Mouse (Mus musculus) heart, adult 8-10 months (tissue): Measurements from ENCODE around the gene Gatc. TPM values are rescaled to one million over a fixed set of nuclear protein-coding genes. Genes with fewer than 3 reads are reported as not detected.
A peak's percentile ranks its signal among the peaks of the same experiment; 100 is the strongest.
"Not testable (repeated sequence)": the region's sequence is repeated elsewhere in the genome, so short reads cannot be mapped to it uniquely, and the experiment has no call there.

Experiments
- DNase-seq: peaks from one replicate; pipeline ENCODE4 v3.0.0; 2022; ENCODE audit warnings: low spot score
- total RNA-seq, 4 experiments: library from RNA; stranded (reverse); gene quantifications; 2 replicates each; pipeline ENCODE4 v1.2.4; 2022

Gatc gene
- 10 to 100 TPM; 17.5 to 21.2 (median 19.4) TPM for total RNA-seq

DNA sequence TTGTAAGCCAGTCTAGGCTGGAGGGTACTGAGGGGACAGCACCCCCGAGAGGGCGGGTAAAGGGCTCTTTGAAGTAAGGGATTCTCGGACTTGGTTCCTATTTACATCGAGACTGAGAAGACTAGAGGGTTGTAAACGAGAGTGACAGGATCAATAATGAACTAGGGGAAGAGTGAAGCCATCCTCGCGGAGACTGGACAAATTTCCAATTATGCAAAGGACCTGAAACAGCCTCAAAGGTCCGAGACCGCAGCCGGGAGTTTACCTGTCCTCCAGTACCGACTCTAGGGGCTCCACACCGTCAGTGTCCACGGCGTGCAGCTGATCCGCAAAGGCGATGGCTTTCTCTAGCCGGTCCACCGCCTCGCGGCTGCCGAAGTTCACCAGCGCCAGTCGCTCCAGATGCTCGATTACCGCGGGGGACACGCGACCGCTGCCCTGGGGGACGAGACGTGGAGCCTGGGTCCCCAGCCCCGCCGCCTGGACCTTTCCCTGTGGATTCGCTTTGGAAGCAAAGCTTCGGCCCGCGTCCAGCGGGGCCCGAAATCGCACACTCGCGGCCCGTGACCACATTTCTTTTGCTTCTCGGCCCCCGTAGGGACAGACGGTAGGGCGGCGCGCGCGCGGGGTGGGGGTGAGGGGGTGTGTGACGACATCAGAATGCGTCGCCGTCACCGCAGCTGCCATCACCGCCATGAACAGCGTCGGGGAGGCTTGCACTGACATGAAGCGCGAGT, at the start of gene Gatc, which contains the start of gene Triap1:
Gene Gatc, minus strand, starts transcription at position 602 of the 737 bp plus-strand sequence.
Gene Triap1, plus strand, starts transcription at position 649 of the 737 bp plus-strand sequence.
- peak; percentile 84 for DNase-seq

DNA sequence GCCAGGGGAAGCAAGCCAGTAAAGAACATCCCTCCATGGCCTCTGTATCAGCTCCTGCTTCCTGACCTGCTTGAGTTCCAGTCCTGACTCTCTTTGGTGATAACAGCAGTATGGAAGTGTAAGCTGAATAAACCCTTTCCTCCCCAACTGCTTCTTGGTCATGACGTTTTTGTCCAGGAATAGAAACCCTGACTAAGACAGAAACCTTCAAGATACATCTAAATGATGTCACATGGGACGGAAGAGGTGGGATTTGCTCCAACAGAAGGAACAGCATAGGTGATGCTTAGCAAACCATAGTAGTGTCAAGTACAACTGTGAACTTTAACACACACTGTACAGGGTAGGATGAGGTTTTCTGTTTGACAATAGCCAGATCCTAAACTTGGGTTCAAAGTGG, 37.9 kb upstream of the Gatc start:
- not testable (repeated sequence) for DNase-seq

DNA sequence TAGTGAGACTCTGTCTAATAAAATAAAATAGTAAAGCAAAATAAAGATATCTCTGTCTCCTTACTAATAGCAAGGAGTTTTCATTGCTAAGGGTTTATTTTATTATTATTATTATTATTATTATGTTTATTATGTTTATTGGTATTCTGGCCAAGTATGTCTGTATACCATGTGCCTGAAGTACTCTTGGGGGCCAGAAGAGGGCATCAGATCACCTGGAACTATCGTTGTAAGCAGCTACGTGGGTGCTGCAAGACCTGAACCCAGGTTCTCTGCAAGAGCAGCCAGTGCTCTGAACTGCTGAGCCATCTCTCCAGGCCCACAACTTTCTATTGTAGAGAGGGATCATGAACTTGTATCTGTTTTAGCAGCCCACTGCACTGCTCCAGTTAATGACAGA, 34.5 kb upstream of the Gatc start:
- no peak for DNase-seq

DNA sequence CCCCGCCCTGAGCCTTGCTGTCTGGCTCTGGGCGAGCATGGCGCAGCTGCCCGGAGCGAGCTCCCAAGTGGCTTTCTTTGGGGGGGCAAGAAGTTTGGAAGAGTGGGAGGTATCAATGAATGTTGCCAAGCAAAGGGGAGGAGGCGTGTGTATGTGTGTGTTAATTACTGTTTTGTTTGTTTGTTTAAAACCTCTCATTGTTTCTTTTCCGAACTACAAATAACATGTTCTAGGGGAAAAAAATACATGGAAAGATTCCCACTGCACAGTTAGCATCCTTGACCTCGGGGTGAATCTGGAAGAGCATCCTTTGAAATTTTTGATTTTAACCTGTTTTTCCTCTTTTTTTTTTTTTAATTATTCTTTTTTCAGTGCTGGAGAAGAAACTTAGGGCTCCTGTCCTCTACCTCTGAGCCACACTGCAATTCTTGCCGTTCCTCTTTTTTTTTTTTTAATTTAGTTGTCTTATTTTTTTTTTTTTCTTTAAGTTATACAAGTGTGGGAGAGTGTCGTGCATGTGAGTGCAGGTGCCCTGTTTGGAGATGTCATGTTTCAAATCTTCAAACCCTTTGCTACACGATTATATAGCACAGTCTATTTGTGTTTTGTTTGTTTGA, 33.3 kb upstream of the Gatc start:
- DNase-seq, result no peak

DNA sequence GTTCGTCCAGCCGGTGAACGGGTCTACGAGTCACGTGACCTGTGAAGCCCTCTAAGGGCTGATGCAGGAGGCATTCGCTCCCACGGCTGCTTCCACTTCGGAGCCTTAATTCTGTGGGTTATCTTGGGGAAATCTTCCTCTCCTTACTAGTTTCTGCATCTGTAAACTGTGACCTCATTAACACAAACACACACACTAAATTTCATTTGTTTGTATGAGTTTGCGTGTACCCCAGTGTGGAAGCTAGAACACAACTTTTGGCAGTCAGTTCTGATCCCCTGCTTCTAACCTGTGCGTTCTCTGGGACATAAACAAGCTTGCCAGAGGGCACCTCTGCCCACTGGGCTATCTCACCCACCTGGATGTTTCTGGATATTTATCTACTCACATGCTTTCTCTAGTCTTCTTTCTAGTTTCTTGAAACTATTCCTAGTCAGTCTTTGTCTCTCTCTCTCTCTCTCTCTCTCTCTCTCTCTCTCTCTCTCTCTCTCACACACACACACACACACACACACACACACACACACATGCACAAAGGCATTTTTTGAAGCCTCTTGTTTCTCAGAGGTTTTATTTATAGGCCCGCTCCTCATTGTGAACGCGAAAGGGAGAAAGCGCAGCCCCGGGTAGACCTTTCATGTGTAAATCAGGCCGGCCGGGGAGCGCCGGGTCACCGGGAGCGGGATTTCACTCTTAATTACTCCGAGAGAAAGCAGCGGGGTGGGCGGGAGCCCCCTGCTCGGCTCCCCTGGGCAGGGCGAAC, 32.6 kb upstream of the Gatc start:
- no peak for DNase-seq

DNA sequence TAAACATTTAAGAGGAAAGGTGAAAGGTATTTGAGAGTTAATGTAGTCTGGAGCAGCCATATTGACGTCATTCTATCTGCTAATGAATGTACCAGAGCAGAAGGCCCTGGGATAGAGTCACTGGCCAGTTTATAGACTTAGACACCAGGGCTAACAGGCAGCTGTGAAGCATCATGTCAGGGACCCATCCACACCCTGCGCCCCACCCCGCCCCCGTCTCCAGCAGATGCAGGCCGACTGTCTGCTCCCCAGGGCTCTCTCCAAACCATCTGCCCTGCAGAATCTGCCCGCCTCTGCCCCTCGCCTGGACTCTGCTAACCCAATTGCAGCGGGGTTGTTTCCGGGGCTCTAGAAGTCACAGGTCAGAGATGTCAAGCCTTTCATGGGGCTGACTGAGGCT, 30.8 kb upstream of the Gatc start:
- no peak for DNase-seq

DNA sequence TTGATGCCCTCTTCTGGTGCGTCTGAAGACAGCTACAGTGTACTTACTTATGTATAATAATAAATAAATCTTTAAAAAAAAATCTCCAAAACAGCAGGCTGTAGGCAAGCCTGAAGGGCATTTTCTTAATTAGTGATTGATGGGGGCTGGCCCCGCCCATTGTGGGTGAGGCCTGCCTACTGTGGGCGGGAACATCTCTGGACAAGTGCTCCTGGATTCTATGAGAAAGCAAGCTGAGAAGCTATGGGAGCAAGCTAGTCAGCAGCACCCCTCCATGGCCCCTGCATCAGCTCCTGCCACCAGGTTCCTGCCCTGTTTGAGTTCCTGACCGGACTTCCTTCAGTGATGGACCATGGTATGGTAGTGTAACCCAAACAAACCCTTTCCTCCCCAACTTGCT, 23.8 kb upstream of the Gatc start:
- no peak for DNase-seq

DNA sequence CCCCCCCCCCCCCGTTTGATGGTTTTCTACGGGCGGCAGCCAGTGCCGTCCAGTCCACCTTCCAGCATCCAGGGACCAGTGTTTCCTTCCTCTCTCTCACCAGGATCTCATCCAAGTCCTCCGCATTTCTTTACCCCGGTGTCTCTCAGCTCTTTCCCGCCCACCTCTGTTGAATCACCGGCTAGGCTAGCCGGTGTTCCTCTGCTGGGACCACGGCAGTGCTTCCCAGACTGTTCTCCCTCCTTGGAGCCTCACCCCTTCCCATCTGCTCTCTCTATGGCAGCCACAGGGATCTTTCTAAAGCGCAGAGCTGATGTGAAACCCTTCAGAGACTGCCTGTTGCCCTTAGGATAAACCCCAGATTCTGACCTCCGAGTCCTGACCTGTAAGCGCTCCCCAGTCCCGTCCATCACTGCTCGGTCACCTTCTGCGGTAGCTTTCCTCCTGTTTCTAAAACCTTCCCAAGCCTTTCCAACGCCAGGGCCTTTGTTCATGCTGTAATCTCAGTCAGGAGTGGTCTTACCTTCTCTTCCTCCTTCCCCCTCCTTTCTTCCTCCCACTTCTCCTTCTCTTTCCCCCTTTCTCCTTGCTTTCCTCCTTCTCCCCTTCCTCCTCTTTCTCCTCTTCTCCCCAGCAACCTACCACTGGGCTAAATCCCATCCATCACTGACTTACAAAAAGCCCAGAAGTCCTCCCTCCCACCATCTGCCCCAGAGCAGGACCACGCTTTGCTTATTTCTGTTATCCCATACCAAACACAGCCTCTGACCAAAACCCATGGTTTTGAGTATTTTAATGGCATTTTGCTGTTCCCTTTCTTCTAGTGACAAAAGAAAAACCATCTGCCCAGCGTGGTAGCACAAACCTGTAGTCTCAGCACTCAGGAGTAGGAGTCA, 22.1 kb upstream of the Gatc start:
- DNase-seq, result no peak

DNA sequence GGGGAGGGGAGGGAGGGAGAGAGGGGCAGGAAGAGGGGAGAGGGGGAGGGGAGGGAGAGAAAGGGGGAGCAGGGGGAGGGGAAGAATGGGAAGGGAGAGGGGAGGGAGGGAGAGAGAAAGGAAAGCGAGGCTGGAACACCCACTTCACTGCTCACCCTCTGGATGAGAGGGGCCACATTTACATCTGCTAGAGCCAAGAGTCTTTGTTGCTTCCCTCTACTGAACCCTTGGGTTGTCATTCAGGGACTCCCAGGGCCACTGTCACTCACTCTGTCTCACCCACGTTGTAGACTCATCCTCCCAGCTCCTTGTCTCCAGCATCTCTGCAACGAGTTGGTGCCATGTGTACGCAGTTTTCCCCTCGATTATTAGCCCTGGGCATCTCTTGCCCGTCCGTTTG, 21.2 kb upstream of the Gatc start:
- no peak for DNase-seq

DNA sequence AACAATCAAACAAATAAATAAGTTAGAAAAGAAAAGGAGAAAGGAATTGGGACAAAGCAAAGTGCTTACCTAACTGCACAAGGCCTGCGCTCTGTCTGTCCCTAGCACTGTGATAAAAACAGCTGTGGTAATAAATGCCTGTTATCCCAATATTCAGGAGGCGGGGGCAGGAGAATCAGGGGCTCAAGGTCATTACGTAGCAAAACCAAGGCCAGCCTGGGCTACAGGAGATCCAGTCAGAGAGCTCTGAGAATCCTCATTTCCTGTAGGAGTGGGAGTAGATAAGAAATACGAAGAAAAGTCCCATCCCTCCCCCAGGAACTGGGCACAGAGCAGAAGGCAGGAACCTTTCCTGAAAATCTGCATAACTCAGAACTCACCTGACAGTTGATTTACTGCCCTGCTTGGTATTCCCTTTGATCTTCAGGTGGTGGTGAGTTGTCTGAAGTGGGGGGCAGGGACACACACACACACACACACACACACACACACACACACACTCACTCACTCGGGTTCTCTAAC, 18.9 kb upstream of the Gatc start:
- no peak for DNase-seq

DNA sequence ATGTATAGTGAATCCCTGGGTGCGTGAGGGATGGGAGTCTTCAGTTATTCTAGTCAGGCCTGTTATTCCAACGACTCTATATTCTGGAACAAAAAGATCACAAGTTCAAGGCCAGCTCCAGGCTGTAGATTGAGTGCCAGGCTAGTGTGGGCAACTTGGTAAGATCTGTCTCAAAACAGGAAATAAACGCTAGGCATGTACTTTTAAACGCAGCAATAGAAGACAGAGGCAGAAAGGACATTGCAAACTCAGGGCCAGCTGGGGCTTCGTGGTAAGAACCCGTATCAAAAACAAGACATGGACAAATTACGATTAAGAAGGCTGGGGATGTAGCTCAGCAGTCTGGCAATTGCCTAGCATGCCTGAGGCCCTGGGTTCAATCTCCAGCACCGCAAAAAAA, 18.5 kb upstream of the Gatc start:
- no peak for DNase-seq

DNA sequence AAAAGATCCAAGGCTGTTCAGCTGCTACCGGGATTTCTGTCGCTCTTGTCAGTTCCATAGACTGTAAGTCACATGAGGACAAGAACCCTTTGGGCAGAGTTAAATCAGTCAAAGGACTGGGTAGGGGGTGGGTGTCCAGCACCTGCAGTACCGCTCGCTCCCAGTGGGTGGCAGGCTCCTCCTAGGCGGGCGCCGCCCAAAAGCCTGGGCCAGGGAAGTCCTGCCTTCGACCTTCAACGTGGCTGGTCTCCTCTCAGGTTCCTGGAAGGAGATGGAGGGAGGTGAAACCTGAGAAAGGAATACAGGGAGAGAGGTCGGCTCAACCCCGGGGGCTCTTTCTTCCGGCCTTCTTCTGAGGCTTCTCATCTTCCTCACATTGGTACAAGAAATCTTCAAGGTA, 17.9 kb upstream of the Gatc start:
- DNase-seq, result peak; percentile 72

DNA sequence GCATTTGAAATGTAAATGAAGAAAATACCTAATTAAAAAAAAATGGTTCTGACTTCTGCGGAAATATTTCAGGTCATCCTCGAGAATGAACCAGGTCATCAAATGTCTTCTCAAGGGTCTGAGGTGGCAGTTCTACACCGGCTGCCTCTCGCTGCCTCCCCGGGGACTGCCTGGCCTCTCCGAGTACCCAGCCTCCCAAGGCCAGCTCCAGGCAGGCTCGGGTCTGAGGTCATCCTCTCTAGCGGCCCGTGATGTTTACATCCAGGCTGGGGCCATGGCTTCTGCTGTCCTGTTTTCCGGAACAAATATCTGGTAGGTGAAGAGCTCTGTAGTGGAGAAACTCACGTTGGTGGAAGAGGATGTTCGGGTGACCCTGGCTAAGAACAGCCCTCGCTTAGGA, 14.1 kb upstream of the Gatc start:
- no peak for DNase-seq

DNA sequence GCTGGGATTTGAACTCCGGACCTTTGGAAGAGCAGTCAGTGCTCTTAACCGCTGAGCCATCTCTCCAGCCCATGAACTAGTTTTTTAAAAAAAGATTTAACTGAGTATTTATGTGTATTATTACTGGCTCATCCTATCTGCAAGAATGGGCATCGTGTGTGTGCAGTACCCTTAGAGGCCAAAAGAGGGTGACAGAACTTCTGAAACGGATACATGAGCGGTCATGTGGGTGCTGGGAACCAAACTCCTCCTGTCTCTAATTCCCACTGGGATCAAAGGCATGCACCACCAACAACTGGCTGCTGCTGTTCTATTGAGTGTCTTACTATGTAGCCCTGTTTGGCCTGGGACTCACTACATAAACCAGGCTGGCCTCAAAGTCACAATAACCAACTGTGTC, 10.4 kb upstream of the Gatc start:
- no peak for DNase-seq

DNA sequence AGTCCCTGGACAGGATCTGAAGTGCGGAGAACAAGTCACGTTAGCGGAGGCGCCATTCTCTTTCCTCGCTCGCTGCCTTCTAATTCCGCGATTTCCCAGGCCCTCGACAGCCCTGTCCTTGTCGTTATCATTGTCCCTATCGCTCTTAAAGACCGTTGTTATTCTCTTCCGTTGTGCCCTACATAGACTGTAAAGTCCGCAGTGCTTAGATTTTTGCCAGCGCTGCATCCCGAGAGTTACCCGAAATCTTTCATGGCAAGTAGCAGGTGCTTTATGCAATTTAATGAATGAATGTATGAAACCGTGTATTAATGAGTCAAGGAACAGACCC, 8.2 kb upstream of the Gatc start:
- no peak for DNase-seq

DNA sequence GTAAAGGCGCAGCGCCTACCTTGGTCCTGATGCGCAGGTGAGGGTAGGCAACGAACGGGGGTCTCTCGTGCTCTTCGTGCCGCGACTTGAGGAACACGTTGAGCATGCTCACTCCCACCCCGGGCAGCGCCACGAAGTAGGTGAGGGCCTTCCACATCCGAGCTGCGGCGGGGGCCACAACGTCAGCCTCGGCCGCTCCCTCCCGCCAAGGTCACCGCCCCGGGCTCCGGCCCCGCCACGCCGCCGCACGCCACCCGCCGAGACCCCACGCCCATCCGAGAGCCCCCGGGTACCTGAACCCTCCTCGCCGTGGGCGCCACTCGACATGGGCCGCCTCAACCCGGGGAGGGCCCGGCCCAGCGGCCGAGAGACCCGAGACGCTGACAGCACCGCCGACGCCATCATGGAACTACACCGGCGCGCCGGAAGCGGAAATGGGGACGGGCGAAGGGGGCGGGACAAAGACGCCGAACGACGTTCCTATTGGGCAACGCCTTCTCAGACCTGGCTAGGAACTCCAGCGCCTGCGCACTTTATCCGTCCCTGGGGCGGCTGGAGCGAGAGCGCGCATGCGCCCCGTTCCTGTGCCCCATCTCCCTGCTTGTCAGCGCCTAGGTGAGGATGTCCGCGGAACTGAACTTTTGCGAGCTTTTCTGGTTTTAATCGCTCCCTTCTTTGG, 7.7 kb upstream of the Gatc start, which contains the start of gene Cox6a1:
Gene Cox6a1, minus strand, starts transcription at position 436 of the 679 bp plus-strand sequence.
- peak; percentile 97 for DNase-seq

DNA sequence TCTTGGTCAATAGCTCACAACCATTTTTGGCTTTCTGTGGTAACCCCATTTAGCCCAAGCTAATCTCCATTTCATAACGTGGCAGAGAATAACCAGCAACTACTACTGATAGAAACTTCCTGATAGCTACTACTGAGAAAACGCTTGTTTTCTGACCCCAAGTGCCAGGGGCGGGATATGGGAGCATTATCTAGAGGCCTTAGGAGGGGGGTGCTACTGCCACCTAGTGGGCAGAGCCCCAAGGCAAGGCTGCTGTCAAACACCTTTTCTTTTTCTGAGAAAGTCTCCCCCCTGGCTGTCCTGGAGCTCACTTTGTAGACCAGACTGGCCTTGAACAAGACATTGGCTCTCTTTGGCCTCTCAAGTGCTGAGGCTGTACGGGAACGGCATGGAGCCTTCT, 6.6 kb upstream of the Gatc start:
- DNase-seq, result peak; percentile 79

DNA sequence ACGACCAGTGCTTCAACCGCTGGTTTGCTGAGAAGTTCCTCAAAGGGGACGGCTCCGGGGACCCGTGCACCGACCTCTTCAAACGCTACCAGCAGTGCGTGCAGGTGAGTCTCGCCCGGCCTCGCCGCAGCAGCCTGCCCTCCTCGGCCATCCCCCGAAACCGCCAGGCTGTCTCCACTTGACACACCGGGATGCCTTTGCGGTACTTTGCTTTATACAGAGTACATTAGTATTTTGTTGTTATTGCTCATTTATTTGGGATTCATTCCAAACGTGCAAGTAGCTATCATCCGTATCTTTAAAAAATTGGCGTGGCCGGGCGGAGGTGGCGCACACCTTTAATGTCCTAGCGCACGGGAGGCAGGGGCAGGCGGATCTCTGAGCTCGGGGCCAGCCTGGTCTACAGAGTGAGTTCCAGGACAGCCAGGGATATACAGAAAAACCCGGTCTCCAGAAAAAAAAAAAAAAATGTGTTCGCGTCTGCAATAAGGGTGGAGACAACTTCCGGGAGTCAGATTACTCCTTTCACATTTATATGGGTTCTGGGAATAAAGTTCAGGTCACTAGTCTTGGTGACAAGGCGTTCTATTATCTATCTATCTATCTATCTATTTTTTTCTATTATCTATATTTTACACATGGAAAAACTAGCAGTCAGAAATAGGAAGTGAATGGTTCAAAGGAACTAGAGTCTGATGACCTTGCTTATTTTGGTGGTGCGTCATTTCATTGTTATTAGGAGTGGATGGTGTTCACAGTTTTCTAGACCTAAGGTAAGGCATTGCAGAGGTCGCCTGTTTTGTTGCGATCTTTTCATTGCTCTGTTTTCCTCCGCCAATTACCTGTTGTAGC, 562 bp upstream of the Gatc start:
- no peak for DNase-seq

DNA sequence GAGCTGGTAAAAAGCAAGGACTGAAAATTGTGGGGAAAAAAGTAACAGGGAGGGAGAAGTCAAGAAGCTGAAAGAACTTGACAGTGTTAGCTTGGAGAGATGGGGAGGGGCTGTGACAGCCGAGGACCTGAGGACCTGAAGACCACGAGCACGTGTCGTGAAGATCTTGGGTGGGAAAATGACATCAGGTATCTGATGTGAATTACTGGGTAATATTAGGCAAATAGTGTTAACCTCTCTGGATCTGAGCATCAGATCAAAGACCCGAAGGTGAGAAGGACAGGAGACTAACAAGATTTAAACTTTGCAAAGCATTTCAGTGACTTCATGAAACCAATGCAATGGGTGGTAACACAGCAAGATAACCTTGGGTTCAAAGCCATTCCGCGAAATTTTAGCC, 971 bp downstream of the Gatc start:
- DNase-seq, result no peak

DNA sequence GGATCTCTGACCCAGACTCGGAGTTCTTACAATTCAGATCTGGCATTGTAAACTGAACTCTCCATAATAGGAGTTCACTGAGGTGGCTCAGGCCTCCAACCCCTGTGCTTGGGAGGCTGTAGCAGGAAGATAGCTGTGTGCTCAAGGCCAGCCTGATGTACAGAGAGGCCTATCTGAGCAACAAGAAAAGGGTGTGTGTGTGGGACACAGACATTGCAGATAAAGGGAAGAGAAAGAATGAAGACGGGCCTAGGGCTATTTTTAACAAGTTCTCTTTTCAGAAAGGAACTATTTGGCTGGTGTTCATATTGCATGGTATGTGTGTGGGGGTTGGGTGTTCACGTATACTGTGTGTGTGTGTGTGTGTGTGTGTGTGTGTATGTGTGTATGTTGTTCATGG, 7.4 kb downstream of the Gatc start:
- no peak for DNase-seq
